Mouse (Mus musculus): ENCODE data around the gene Thsd4.

Thsd4 gene

DNA sequence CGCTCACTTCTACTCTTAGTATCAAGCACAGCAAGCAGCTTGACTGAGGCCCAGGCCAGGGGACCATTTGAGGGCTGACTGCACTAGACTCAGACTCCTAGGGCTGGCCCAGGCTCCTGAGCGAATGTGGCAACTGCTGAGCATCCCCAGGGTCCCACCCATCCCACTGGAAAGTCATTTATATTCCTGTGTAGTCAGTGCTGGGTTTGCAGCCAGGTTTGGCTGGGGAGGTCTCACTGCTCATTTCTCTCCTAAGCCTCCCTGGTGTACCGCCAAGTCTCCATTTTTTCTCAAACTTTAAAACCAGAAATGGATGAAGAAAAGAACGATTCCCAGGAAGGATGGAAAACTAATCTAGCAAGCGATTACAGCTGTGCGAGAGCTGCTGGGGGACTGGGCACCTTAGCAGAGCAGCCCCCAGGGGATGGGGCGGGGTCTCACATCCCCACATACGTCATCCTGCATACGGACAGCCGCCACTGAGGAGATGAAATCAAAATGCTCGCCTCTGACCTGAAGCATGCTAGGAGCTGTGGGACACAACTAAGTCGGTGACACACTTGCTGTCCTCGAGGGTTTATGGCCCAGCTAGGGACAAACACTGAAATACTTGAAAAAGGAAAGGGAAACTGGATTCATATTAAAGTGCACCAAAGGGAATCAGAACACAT lies 67.3 kb downstream of the Thsd4 start:
- DNase-seq = no peak

DNA sequence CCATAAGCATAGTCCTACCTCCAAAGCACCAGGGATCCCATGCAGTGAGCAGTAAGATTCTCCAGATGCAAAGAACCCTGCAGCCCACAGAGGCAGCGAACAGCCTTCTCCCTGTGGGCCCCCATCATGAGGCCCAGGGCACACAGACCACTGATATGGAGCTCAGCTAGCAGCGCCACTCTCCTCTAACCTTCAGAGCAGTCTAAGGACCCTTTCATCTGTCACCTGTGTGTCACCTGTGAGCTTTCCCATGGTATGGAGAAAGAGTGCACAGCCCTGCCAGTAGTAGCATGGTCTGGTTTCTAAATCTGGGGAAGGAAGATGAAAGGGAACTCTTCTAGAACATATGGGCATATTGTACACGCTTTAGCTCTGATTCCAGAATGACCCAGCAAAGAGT lies 72.3 kb downstream of the Thsd4 start:
- DNase-seq = no peak

DNA sequence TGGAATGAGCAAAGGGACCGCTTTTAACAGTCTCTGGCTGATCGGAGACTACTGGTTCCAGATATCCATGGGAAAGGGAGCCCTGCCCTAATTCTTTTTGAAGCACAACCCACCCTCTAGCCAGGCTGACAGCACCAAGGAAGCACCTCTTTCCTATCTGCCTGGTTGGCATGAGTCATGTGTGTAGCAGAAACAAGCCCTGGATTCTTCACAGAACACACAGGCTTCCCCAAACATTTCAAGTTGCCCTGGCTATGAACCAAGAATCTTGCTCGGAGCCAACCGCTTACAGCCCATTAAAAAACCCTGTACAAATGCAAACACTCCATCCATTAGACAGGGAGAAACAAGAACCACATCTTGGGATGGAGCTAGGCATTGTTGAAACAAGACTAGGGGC lies 76.0 kb downstream of the Thsd4 start:
- DNase-seq = no peak

DNA sequence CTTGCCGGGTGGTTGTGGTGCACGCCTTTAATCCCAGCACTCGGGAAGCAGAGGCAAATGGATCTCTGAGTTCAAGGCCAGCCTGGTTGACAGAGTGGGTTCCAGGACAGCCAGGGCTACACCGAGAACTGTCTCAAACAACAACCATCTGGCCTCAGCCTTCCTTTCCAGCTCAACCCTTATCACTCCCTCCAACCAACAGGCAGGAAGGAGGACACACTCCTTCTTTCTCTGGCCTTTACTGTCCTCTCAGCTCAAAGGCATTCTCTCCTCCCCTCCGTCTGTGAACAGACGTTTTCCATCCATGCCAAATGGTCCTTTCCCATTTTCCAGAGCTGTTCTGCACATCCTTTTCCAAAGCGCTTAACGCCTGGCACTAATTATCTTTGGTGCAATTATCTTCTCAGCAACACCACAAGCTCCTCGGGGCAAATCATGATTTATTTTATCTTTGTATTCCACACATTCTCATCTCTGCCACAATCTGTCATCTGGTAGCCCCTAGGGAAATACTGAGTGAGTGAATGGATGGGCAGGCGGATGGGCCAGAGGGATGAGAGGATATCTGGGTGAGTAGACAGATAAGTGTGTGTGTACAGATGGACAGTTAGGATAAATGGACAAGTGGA lies 80.5 kb downstream of the Thsd4 start:
- no peak for DNase-seq

DNA sequence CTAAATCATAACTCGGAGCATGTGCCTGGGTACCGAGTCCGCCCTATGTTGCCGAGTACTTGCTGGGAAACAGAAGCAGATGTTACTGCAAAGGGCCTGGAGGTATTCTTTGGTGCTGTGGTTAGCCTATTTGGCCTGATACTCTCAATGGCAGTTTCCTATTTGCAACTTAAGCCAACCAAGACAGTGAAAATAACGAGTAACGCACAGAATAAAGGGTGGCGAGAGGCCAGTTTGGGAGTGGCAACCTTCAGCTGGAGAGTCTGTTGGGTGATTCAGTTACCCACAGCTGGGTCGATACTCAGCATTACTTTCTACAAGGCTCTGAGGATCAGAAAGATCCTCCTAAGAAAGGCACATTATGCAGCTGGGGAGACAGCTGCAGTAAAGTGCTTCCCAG lies 81.3 kb downstream of the Thsd4 start:
- DNase-seq = no peak

DNA sequence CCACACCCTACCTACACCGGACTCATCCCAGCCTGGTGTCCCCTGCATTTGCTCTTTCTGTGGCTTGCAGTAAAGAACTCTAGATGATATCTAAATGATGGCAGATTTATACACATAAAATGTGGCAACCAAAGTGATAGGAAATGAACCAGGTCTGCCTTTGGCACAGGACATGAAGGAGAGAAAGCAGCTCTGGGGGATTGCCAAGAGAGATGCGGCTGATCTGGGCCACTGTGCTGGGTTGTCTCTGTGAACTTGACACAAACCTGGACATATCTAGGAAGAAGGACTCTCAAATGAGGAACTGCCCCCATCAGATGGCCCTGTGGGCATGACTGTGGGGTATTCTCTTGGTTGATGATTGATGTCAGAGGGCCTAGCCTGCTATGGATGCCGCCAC lies 85.6 kb downstream of the Thsd4 start:
- DNase-seq = no peak

DNA sequence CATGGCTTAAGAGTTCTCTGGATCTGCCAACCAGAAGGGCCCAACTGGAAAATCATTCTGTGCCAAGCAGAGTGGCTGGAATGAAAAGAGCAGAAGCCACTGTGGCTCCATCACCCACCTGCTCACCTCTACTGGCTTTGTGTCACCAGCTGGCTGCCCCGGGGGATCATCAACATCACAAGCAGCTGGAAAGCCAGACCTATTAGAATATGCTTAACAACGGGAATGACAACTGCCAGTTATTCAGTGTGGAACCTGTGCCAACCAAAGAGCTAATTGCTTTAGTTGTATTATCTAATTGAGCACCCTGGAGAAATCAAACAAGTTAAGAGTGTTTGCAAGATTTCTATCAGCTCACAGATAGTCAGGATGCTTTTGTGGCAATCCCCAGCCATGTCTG lies 87.8 kb downstream of the Thsd4 start:
- DNase-seq = no peak

DNA sequence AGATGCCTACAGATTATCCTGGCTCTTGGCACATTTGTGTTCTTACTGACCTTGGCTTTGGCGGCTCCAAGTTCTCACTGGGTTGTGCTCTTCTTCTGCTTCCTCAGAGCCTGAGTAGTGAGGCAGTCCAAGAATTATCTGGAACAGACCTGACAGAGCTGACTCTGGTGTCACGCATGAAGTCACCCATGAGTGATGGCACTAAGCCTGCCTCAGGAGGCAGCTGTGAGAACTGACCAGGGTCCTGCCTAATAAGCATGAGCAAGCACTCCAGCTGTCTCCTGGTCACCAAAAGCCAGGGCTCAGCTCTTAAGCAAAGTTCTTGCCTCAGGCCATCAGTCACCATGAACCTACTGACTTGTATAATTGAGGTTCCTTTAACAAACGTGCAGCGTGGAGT lies 89.9 kb downstream of the Thsd4 start:
- DNase-seq = peak; percentile 13

DNA sequence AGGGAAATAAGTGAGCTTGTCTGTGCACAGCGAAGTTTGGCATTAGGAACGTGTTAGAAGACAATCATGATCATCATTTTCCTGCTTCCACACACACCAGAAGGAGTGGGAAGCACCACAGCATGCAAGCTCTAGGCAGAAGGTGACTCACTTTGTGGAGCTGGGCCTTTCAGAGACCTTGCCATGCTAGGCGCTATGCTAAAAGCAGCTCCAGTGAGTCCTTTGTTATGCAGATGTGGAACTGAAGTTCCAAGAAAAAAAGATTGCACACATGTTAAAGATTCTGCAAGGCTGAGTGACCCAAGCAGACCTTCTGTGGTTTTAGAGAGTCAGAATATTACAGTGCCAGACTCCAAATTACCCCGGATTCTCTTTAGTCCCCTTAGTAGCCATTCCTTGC lies 91.8 kb downstream of the Thsd4 start:
- no peak for DNase-seq

DNA sequence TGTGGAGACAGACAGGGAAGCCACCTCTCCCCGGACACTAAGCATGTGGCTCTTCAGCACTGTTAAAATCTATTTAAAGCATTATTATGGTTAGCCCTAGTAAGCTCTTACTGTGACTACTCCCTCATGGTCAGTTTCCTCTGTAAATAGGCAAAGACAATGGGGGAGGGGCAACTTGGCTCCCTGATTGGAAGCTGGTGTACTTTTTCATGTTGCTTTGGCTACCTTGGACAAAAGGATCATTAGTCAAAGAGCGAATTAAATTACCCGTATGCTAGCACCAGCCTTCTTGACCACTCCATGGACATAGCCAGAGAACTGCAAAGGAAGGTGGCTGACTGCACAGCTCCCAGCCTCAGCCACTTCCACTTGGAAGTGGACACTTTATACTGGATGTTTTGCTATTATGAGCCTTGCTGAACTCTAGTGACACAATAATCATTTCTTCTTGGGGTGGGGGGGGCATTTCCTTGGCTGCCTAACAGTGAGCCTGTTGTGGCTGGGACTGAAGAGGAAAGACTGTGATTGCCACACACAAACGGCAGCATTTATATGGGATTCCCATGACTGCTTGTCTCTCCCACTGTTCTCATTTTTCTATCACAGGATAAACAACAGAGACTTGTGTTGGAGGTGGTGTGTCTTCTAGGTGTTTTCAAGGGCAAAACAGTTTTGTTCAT lies 107.6 kb downstream of the Thsd4 start:
- DNase-seq = no peak

DNA sequence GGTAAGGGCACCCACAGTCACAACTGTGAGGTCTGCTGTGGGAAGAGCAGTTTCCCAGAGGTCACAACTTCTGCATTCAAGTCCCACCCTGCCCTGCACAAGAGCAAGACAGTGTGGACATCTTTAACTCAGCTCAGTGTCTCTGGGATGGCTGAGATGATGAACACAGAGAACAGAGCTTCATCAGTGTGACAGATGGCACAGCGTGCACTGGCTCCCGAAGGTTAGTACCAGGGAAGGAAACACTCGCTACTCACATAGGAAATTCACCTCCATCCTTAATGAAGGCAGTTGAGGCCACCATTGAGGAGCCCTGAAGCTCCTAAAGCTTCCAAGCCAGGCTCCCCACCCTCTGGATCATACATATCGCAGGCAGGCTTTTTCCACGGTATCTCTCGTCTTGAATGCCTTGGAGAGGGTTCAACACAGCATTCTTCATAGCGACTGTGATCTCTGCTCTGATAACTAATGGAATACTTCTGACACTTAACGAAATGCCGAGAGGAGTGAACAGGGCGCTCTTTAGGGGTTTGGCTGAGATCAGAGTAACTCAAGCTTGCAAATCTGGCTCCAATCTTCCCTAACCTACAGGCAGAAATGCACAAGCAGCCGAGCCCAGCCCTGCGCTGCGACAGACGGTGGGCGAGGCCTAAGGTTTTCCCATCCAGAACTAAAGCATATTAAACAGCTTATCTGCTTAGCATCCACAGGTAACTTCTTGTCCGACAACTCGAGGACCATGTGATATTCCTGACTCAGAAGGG lies 110.8 kb downstream of the Thsd4 start:
- no peak for DNase-seq

DNA sequence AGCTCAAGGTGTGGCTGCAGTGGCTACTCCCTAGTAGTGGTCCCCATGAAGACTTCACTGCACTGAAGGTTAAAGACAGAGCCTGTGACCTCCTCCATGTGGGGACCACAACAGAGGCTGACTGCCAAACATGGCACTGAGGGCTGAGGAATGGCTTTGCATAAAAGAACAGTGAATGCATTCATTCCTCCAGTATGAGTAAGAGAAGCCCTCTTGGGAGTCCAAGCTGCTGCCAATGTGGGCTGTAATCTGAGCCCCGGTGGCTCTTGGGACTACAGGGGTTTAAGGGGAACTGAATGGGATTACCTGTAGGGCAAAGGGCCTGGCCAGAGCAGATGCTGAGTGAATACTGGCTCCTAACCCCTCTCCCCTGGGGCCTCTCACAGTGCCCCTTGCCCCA lies 114.5 kb downstream of the Thsd4 start:
- DNase-seq = no peak

DNA sequence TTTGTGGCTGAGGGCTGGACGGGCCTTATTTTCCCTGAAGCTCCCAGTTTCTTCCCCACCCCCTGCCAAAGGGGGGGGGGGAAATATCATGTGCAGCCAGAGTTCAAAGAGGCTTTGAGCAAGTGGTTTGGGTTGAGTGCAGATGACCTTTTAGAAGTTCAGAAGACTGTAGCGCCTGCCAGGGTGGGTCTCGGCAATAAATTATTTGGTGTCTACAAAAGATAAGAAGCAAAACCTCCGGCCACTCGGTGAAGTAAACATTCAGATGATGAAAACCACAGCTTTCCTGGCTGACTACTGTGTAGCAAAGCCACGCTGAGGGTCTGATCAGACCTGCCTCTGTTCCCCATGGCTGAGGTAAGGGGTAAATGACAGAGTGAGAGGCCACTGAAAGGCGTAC lies 116.1 kb downstream of the Thsd4 start:
- DNase-seq = no peak

DNA sequence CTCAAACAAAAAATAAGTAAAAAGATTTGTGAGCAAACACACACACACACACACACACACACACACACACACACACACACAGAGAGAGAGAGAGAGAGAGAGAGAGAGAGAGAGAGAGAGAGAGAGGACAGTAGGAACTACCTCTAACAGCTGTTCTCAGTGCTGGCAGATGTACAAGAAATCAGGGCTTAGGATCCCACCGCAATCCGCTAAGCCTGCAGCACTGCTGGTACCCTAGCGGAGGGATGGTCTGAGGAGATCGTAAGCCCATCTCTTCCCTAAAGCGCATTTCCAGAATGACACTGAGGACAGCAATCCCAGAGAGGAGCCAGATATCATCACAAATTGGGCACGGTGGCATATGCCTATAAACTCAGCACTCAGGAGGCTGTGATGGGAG lies 119.2 kb downstream of the Thsd4 start:
- DNase-seq = no peak

DNA sequence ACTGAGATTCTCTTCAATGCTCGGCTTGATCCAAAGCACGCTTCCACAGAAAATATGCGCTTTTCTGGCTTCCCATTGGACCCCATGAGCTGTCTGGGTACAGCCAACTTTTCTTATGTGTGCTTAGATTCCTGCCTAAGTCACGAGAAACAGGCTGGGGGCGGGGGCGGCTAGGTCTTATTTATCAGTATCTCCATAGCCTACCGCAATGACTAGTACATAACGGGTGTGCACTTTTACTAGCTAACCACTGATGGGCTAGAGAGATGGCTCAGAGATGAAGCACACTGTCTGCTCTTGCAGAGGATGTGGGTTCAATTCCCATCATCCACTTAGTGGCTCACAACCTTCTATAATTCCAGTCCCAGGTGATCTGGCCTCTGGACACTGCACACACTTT lies 121.8 kb downstream of the Thsd4 start:
- no peak for DNase-seq

DNA sequence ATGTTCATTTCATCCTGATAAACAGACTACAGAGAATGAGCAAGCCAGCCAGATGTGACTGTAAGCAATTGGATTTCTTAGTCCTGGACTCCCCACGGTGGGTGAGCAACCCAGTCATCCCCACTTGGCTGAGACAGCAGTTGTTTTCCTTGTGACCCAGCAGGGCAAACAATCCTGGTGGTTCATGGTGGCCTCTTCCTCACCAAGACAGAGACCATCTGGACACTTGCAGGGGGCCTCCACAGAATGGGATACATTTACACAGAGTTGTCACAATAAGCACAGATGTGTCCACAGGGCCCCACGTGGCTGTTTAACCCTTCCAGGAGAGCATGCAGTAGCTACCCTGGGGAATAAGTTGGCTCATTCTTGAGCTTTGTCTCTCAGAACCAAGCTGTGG lies 123.8 kb downstream of the Thsd4 start:
- DNase-seq = no peak

DNA sequence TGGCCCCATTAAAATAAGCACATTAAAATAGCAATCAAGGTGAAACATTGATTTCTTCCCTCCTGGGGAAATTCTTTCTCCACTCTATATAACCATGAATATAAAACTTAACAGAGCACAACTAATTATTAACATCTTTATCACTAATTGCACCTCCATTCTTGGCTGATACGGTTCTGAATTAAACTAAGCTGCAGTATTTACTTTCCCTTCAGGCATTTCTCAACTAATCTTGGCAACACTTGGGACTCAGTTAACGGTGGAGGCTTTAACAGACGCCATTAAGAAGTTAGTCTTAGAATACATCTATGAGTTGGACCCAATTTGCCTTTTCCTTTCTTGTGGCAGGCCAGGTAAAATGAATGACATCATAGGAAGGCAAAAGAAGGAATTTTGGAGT lies 125.8 kb downstream of the Thsd4 start:
- DNase-seq = no peak

DNA sequence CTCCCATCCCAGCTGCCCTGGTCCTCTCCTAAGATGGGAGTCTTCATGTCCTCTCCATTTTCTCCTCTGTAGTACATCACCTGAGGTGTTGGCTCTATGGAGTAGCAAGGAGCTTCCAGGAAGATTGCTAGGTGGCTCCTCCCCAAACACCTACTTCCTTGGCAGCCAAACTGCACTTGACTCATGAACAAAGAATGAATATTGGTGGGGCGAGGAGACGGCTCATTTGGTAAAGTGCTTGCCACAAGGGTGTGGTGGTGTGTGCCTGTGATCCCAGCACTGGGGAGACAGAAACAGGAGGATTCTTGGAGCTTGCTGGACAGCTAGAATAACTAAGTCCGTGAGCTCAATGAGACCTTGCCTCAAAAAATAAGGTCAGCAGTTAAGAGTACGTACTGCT lies 128.9 kb downstream of the Thsd4 start:
- DNase-seq = no peak

DNA sequence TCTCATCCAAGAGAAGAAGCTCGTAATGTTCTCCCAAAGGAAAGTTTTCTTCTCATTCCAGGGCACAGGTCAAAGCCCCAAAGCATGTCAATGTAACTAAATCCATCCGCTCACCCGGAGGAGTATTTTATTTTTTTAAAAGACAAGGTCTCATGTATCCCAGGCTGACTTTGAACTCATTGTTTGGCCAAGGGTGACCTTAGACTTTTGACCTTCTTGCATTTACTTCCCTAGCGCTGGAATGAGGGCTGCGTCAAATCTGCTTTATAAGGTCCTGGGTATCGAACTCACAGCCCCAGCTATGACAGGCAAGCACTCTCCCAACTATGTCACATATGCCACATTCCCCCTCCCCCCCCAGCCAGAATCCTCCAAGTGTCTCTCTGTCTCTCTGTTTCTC lies 137.1 kb downstream of the Thsd4 start:
- DNase-seq = no peak

DNA sequence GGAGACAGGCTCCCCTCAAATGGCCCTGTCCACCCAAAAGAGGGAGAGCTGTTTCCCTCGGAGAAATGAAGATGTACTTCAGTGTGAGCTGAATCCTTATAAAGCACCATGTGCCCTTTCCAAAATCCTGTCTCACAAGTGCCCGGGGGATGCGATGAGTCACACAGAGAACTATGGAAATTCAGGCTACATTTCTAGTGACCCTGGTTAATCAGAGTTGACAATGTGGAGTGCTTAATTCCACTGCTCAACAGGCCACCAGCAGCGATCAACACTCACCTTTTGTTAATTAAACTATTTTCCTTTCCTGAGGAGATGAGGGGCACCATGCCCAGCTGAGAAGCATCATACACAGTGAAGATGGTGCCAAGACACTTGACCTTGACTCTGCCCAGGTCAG lies 138.9 kb downstream of the Thsd4 start:
- no peak for DNase-seq

DNA sequence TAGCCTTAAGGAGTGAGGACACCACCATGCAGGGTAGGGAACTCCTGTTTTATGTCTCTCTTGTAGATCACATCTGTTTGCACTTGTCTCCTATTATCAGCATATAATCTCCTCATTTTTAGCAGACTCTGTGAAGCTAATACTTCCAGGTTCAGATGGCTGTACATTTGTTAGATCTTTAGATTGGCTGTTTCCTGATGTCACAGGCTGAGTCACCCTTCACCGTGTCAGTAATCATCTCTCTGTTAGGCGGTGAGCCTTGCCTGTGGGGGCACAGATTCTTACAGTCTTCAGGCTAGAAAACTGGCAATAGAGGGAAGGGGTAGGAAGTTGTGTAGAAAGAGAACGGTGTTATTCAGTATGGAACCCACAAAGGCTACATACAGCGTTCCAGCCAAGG lies 139.3 kb downstream of the Thsd4 start:
- no peak for DNase-seq

DNA sequence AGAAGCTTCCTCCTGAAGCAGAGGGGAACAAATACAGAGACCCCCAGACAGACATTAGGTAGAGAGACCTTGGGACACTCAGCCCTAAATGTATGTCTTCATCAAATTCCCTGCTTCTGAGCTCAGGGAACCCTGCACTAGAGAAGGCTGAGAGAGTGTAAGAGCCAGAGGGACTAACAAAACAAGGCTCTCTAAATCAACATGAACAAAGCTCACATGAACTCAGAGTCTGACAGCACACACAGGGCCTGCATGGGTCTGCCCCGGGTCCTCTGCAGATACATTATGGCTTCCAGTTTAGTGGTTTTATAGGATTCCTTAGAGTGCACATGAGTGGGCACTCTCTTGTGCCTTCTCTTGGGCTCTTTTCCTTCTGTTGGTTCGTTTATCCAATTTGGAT lies 140.8 kb downstream of the Thsd4 start:
- DNase-seq = no peak

DNA sequence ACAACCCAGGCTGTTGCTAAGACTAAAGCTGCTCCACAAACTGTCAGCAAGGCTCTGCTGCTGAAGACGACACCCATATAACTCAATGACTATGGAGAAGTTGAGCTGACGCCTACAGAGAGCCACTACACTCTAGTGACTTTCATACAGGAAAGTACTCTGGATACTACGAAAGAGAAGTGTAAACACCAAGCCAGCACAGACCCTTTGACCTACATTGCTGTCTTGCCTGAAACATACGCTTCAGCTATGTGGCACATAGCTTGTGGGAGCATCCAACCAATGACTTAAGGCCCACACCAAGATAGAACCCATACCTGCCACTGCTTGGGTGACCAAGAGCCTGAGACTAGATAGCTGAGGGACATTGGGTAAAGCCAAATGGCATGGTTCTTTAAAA lies 141.3 kb downstream of the Thsd4 start:
- DNase-seq = no peak

DNA sequence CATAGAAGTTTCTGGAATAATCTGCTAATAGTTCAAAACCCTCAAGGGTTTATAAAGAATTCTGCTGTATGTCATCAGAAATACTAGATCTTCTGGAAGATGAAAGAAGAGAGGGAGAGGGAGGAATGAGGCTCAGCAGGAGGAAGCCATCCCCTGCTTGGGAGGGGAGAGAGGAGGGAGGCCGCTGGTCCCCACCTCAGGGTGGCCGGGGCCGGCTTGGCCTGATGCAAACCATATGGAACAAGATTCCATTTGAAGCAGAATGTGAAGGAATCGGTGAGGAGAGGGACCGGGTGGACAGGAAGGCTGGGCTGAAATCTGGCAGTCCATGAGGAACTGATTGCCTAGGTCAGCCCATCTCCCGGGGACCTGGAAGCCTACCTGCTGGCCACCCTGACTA lies 143.6 kb downstream of the Thsd4 start:
- no peak for DNase-seq

Data from kidney, adult 18-20 months (tissue).